Mouse (Mus musculus) erythroblast, embryonic 14.5 days (primary cell): ENCODE data around the gene Apba2.

Source experiments
- GATA1 ChIP-seq: IDR thresholded peaks from 2 replicates; pipeline ENCODE4 v1.6.1; 2012; ENCODE audit warnings: low read length, inconsistent platforms, mixed read lengths
- TAL1 ChIP-seq: IDR thresholded peaks from 3 replicates; pipeline ENCODE4 v1.6.1; 2012; ENCODE audit warnings: low read length, inconsistent platforms, mixed read lengths

- TF ChIP-seq TAL1 (no peak), GATA1 (no peak)
These were observed 214.8 kb downstream of the Apba2 start for GRCm38 (mm10) chr7:64716286-64716685.
